Mouse (Mus musculus) stomach, postnatal 0 days (tissue): ENCODE results near the gene Cntnap1. TPM values are rescaled to one million over a fixed set of nuclear protein-coding genes. Genes with fewer than 3 reads are reported as not detected.

ENCODE experiments used
- ATAC-seq: fragments of 200-750 bp; cut with Nextera tagmentation; 2 replicates; pipeline ENCODE4 v1.8.0; 2017; ENCODE audit not compliant: low FRiP score, low TSS enrichment
- DNase-seq: peaks from one replicate; pipeline ENCODE4 v3.0.0-alpha.2; 2016; ENCODE audit warnings: low spot score
- H3K27ac ChIP-seq: fragments of 300-500 bp; sonication (generic); replicated peaks from 2 replicates; pipeline ENCODE4 v1.5.1; 2014; ENCODE audit warnings: mild to moderate bottlenecking, control low read depth
- H3K27me3 ChIP-seq: fragments of 300-500 bp; sonication (generic); 2 replicates; pipeline ENCODE4 v1.6.1; 2014; ENCODE audit warnings: low read length; ENCODE audit not compliant: control insufficient read depth, insufficient read depth
- H3K36me3 ChIP-seq: fragments of 300-500 bp; sonication (generic); 2 replicates; pipeline ENCODE4 v1.6.1; 2014; ENCODE audit warnings: low read length, mixed read lengths; ENCODE audit not compliant: control insufficient read depth, insufficient read depth
- H3K4me1 ChIP-seq: fragments of 300-500 bp; sonication (generic); replicated peaks from 2 replicates; pipeline ENCODE4 v1.6.1; 2014; ENCODE audit warnings: antibody characterized with exemption; ENCODE audit not compliant: control insufficient read depth, insufficient read depth
- H3K4me2 ChIP-seq: fragments of 300-500 bp; sonication (generic); replicated peaks from 2 replicates; pipeline ENCODE4 v1.6.1; 2014; ENCODE audit warnings: low read depth, mild to moderate bottlenecking, control low read depth, moderate library complexity
- H3K4me3 ChIP-seq: fragments of 300-500 bp; sonication (generic); 2 replicates; pipeline ENCODE4 v1.5.1; 2014; ENCODE audit warnings: low read depth, low read length, control low read depth
- H3K9ac ChIP-seq: fragments of 300-500 bp; sonication (generic); 2 replicates; pipeline ENCODE4 v1.6.1; 2014; ENCODE audit warnings: mild to moderate bottlenecking, low read length, control low read depth, mixed read lengths
- H3K9me3 ChIP-seq: fragments of 300-500 bp; sonication (generic); 2 replicates; pipeline ENCODE4 v1.6.1; 2016; ENCODE audit warnings: low read length; ENCODE audit not compliant: control insufficient read depth
- CTCF ChIP-seq: IDR thresholded peaks from 2 replicates; pipeline ENCODE4 v1.5.1; 2016; ENCODE audit warnings: antibody characterized with exemption, low read depth, mild to moderate bottlenecking, moderate library complexity
- EP300 ChIP-seq: optimal IDR thresholded peaks from 2 replicates; pipeline ENCODE3; 2016; ENCODE audit warnings: antibody characterized with exemption
- WGBS: fragments of 180-500 bp; shearing (Covaris S2); extraction: QIAGEN DNeasy Blood & Tissue Kit; methylation state at CpG from one replicate; pipeline ENCODE4 v1.1.7; 2014; 5-methylcytosine and 5-hydroxymethylcytosine counted together
- polyA plus RNA-seq: library from polyadenylated mRNA; unstranded; fragments of >200 nt; fragmentation: Nextera tagmentation; extraction: Ambion mirVana; gene quantifications from 2 replicates; pipeline ENCODE4 v1.2.1, GENCODE M21; 2015

Gene Cntnap1
- polyA plus RNA-seq, 1 experiment from 2014 or later = 0.52 TPM

GRCm38 (mm10) chr11:101174851-101175628 lies 4.7 kb downstream of the Cntnap1 start, which contains the start of gene Ccr10:
Gene Ccr10, minus strand, starts transcription at chr11:101175443.
- peaks cover 19% of the 10 kb centered on the region for H3K4me1 ChIP-seq
- H3K4me3 ChIP-seq = peak within 1 kb of the TSS; percentile 38
- peak within 1 kb of the TSS; percentile 54; the same call in 1 of the 2 replicates for H3K9ac ChIP-seq
- peak within 1 kb of the TSS; percentile 87; the same call in 1 of the 2 replicates for H3K27ac ChIP-seq
- no peaks in the 10 kb centered on the region for H3K9me3 ChIP-seq
- WGBS = 25% methylated on average over 14 of the region's 14 CpGs
- no peaks in the 10 kb centered on the region for H3K36me3 ChIP-seq
- ATAC-seq = no peak
- DNase-seq = peak; percentile 13
- H3K27me3 ChIP-seq = no peaks in the 10 kb centered on the region
- H3K4me2 ChIP-seq = peak within 1 kb of the TSS; percentile 73
- no peak for TF ChIP-seq EP300
- peak; percentile 75 for TF ChIP-seq CTCF

- peaks cover 19% of the 10 kb centered on the region for H3K4me1 ChIP-seq
- TF ChIP-seq EP300 = no peak
- TF ChIP-seq CTCF = no peak
- H3K36me3 ChIP-seq = no peaks in the 10 kb centered on the region
- H3K27ac ChIP-seq = no peak overlapping the region
- H3K27me3 ChIP-seq = no peaks in the 10 kb centered on the region
- WGBS = 11% methylated on average over 11 of the region's 11 CpGs
- H3K4me2 ChIP-seq = peak overlapping the region; percentile 73
- H3K9ac ChIP-seq = no peak overlapping the region
- ATAC-seq = no peak
- H3K4me3 ChIP-seq = peak overlapping the region; percentile 31
- no peaks in the 10 kb centered on the region for H3K9me3 ChIP-seq
- DNase-seq = peak; percentile 20
Measured at GRCm38 (mm10) chr11:101175636-101176116, 5.4 kb downstream of the Cntnap1 start.

GRCm38 (mm10) chr11:101176117-101176691 lies 5.9 kb downstream of the Cntnap1 start:
- H3K27ac ChIP-seq = no peak overlapping the region
- no peaks in the 10 kb centered on the region for H3K9me3 ChIP-seq
- H3K27me3 ChIP-seq = no peaks in the 10 kb centered on the region
- 1% methylated on average over 25 of the region's 25 CpGs for WGBS
- TF ChIP-seq EP300 (no peak), CTCF (peak; percentile 62)
- H3K9ac ChIP-seq = 0 out of 2 replicates have a peak overlapping the region, but pooled peaks have one; percentile 31
- H3K4me1 ChIP-seq = peaks cover 19% of the 10 kb centered on the region
- peak; percentile 33 for DNase-seq
- no peak for ATAC-seq
- no peaks in the 10 kb centered on the region for H3K36me3 ChIP-seq
- peak overlapping the region; percentile 31 for H3K4me3 ChIP-seq
- H3K4me2 ChIP-seq = peak overlapping the region; percentile 52

- WGBS = 39% methylated on average over 22 of the region's 22 CpGs
- no peak for ATAC-seq
- Histone ChIP-seq H3K9me3 (no peaks in the 10 kb centered on the region), H3K4me3 (no peak overlapping the region; the same call in 1 of the 2 replicates), H3K4me2 (peak overlapping the region; percentile 52), H3K4me1 (peaks cover 19% of the 10 kb centered on the region), H3K9ac (no peak overlapping the region), H3K36me3 (no peaks in the 10 kb centered on the region), H3K27ac (no peak overlapping the region), H3K27me3 (no peaks in the 10 kb centered on the region)
- peak; percentile 68 for DNase-seq
- no peak for TF ChIP-seq EP300
- TF ChIP-seq CTCF = peak; percentile 73
Measured at GRCm38 (mm10) chr11:101176933-101177773, 6.8 kb downstream of the Cntnap1 start.

- no peak overlapping the region for H3K4me2 ChIP-seq
- H3K27me3 ChIP-seq = no peaks in the 10 kb centered on the region
- H3K9me3 ChIP-seq = no peaks in the 10 kb centered on the region
- 71% methylated on average over 36 of the region's 36 CpGs for WGBS
- no peak for TF ChIP-seq EP300
- no peak for TF ChIP-seq CTCF
- DNase-seq (no peak), ATAC-seq (no peak)
- H3K4me1 ChIP-seq = peaks cover 14% of the 10 kb centered on the region
- H3K4me3 ChIP-seq = no peak overlapping the region
- H3K27ac ChIP-seq = no peak overlapping the region
- no peaks in the 10 kb centered on the region for H3K36me3 ChIP-seq
- no peak overlapping the region for H3K9ac ChIP-seq
Measured at GRCm38 (mm10) chr11:101178061-101179058, 8.0 kb downstream of the Cntnap1 start.
